In the genomic region with DNA sequence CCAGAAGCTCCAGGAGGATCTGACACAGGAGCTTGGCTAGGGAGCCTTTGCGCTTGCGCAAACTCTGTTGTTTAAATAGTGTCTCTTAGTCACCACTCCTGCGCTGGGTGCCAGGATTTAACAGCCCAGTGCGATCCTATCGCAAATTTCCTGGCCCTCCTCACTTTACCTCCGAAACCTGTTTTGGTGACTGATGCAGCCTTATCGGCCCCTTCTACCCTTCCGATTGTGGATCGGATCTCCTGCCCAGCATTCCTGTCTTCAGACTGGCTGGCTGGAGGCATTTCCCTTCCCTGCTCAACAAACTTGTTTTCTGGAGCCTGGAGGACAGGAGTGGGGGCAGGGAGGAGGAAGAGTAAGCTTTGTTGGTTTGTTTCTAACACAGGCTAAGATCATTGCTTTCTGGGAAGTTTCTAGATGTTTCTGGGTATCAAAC, we compare ENCODE assay signal across 9 mouse cellular contexts. TPM values are rescaled to one million over a fixed set of nuclear protein-coding genes. Genes with fewer than 3 reads are reported as not detected.
DNase-seq lines count a peak whose midpoint lies in the region; ATAC-seq and TF ChIP-seq lines count a peak whose summit lies in the region.
"Had no signal": no experiment of that assay in that cellular context is flagged by ENCODE, and none has a peak within 500 bp of the region (broad histone marks: within the 10 kb centered on the region; RNA-seq: fewer than 3 reads in every experiment).

No protein-coding gene starts in this region.

- peak overlapping the region; percentile 20; the same call in 1 of the 2 replicates for H3K4me3 ChIP-seq in heart, embryonic 15.5 days
- peak overlapping the region; percentile 25; the same call in 1 of the 2 replicates for H3K4me3 ChIP-seq in liver, adult 2 months (ENCODE audit: insufficient read depth, low read depth, low read length)
- peak overlapping the region; percentile 59 for H3K4me3 ChIP-seq in small intestine, adult 2 months (ENCODE audit: low read depth, low read length)
- H3K4me3 ChIP-seq: limb, embryonic 12.5 days had no signal

- no peak for TF ChIP-seq POLR2A in liver, adult 2 months (IDR thresholded peaks at IDR 0.05; ENCODE audit: extremely low read depth, insufficient read depth, low read length)
- TF ChIP-seq POLR2A in small intestine, adult 2 months (IDR thresholded peaks at IDR 0.05; ENCODE audit: low read depth, low read length), result no peak

- DNase-seq in adrenal gland, adult 2 months, result peak; percentile 60
- DNase-seq in adrenal gland, postnatal 4 days (ENCODE audit: low spot score in 2 of 2), result no peak
- peak; percentile 92 for DNase-seq in liver, adult 2 months (ENCODE audit: extremely low read depth, low read depth, low spot score)
- DNase-seq in spleen, postnatal 4 days (ENCODE audit: low spot score in 2 of 2), result no peak
- no peak for DNase-seq in frontal cortex, postnatal 10 days (ENCODE audit: low spot score in 2 of 2)

- H3K36me3 ChIP-seq in heart, embryonic 15.5 days, result no peaks in the 10 kb centered on the region
- H3K36me3 ChIP-seq in liver, adult 2 months (ENCODE audit: control insufficient read depth, insufficient read depth, low read length), result no peaks in the 10 kb centered on the region
- no peaks in the 10 kb centered on the region for H3K36me3 ChIP-seq in small intestine, adult 2 months (ENCODE audit: control insufficient read depth, insufficient read depth, low read length)
- H3K36me3 ChIP-seq: limb, embryonic 12.5 days had no signal

- ATAC-seq in heart, embryonic 15.5 days (replicated peaks; ENCODE audit: insufficient number of reproducible peaks, insufficient read depth, low FRiP score, low read depth), result no peak
- no peak for ATAC-seq in erythroblast, adult 5-6 weeks (replicated peaks; ENCODE audit: low FRiP score, poor library complexity, severe bottlenecking)

- H3K79me2 ChIP-seq in liver, adult 2 months (ENCODE audit: control insufficient read depth, insufficient read depth, low read length), result no peaks in the 10 kb centered on the region

- 25% methylated on average over 9 of the region's 9 CpGs for WGBS in heart, embryonic 15.5 days
- WGBS in liver, adult 2 months, result 2% methylated on average over 9 of the region's 9 CpGs
- 7% methylated on average over 9 of the region's 9 CpGs for WGBS in small intestine, adult 2 months

- H3K9ac ChIP-seq in heart, embryonic 15.5 days, result no peak overlapping the region
- H3K9ac ChIP-seq in liver, adult 2 months (ENCODE audit: low read depth, low read length), result peak overlapping the region; percentile 70
- H3K9ac ChIP-seq: limb, embryonic 12.5 days had no signal

- no peak overlapping the region for H3K27ac ChIP-seq in heart, embryonic 15.5 days
- H3K27ac ChIP-seq in liver, adult 2 months (replicated peaks; ENCODE audit: insufficient read depth, low read depth, low read length), result peak overlapping the region; percentile 93
- peak overlapping the region; percentile 52; the same call in 1 of the 2 replicates for H3K27ac ChIP-seq in small intestine, adult 2 months (ENCODE audit: insufficient read depth, low read depth, low read length)
- H3K27ac ChIP-seq: limb, embryonic 12.5 days had no signal

- no peak for TF ChIP-seq CTCF in liver, adult 2 months (IDR thresholded peaks at IDR 0.05; ENCODE audit: low read depth, low read length)
- no peak for TF ChIP-seq CTCF in small intestine, adult 2 months (IDR thresholded peaks at IDR 0.05; ENCODE audit: extremely low read depth, insufficient read length, insufficient replicate concordance, low read depth, low read length)

- H3K9me3 ChIP-seq in heart, embryonic 15.5 days (replicated peaks), result no peaks in the 10 kb centered on the region
- H3K9me3 ChIP-seq: limb, embryonic 12.5 days had no signal

- 0 out of 2 replicates have a peak, but pooled peaks cover 5% of the 10 kb centered on the region for H3K4me1 ChIP-seq in heart, embryonic 15.5 days (replicated peaks)
- H3K4me1 ChIP-seq in liver, adult 2 months (ENCODE audit: control insufficient read depth, insufficient read depth, low read length), result peaks cover 2% of the 10 kb centered on the region; the same call in 1 of the 2 replicates
- peaks cover 7% of the 10 kb centered on the region; the same call in 1 of the 2 replicates for H3K4me1 ChIP-seq in small intestine, adult 2 months (ENCODE audit: control insufficient read depth, insufficient read depth, insufficient read length, low read length)

- H3K4me2 ChIP-seq in heart, embryonic 15.5 days, result peak overlapping the region; percentile 47
- H3K4me2 ChIP-seq: limb, embryonic 12.5 days had no signal

- no peaks in the 10 kb centered on the region for H3K27me3 ChIP-seq in heart, embryonic 15.5 days
- H3K27me3 ChIP-seq in liver, adult 2 months (ENCODE audit: control insufficient read depth, insufficient read depth, low read length), result no peaks in the 10 kb centered on the region
- H3K27me3 ChIP-seq in small intestine, adult 2 months (ENCODE audit: control insufficient read depth, insufficient read depth, low read length), result no peaks in the 10 kb centered on the region

RNA-seq across cellular contexts. Expression of gene Cdkn3, which starts 56.0 kb away (rescaled TPM):
- 1 to 10 TPM; 1.2 to 2.1 TPM for total RNA-seq in adrenal gland, adult 2 months (2021)
- polyA plus RNA-seq in adrenal gland, adult 2 months (2012; rRNA removed), result 0.20 TPM in 1 of 2 replicates, not detected in the other
- total RNA-seq in adrenal gland, postnatal 4 days (2021), result 10 to 100 TPM; 13.5 to 17.2 TPM
- 44.8 and 51.0 TPM in 2 replicates for polyA plus RNA-seq in heart, embryonic 15.5 days (2015; fragmentation: Nextera tagmentation; extraction: Ambion mirVana)
- 1.2 TPM in 1 of 2 replicates, not detected in the other for total RNA-seq in liver, adult 2 months (2014; rRNA removed)
- 0.31 TPM in 1 of 2 replicates, not detected in the other for polyA plus RNA-seq in liver, adult 2 months (2012; rRNA removed)
- 0.65 and 3.3 TPM in 2 replicates for polyA plus RNA-seq in small intestine, adult 2 months (2012; rRNA removed)
- total RNA-seq in erythroblast, adult 5-6 weeks (2015; ENCODE audit: low replicate concordance), result 42.4 and 47.5 TPM in 2 replicates
- 45.1 and 57.7 TPM in 2 replicates for total RNA-seq in erythroblast, adult 5-6 weeks (2017; ENCODE audit: low replicate concordance)

Comparison
In these comparisons a context has a peak if more than half of its experiments do, and no peak if none do; other contexts are left out.
1. DNase-seq: peak in adrenal gland, adult 2 months (single experiment) and liver, adult 2 months (single experiment); none in adrenal gland, postnatal 4 days (0 of 2), spleen, postnatal 4 days (0 of 2) and frontal cortex, postnatal 10 days (0 of 2).
2. Peak in every context shown above with its lines, with median percentiles within 50 percentile points of each other: H3K4me3 ChIP-seq.